Mouse (Mus musculus) neural tube, embryonic 13.5 days (tissue): ENCODE data around the gene Tpp1. TPM values are rescaled to one million over a fixed set of nuclear protein-coding genes. Genes with fewer than 3 reads are reported as not detected.

Experiments used
- ATAC-seq: fragments of 200-750 bp; cut with Nextera tagmentation; 2 replicates; pipeline ENCODE4 v1.8.0; 2017; ENCODE audit warnings: low read depth, mild to moderate bottlenecking, moderate TSS enrichment, moderate library complexity
- H3K27ac ChIP-seq: fragments of 300-500 bp; sonication (generic); replicated peaks from 2 replicates; pipeline ENCODE4 v1.5.1; 2015; ENCODE audit warnings: moderate library complexity, mild to moderate bottlenecking, inconsistent platforms
- H3K27me3 ChIP-seq: fragments of 300-500 bp; sonication (generic); 2 replicates; pipeline ENCODE4 v1.6.1; 2015; ENCODE audit warnings: mild to moderate bottlenecking, inconsistent platforms
- H3K36me3 ChIP-seq: fragments of 300-500 bp; sonication (generic); 2 replicates; pipeline ENCODE4 v1.6.1; 2015; ENCODE audit warnings: mild to moderate bottlenecking, inconsistent platforms
- H3K4me1 ChIP-seq: fragments of 300-500 bp; sonication (generic); replicated peaks from 2 replicates; pipeline ENCODE4 v1.6.1; 2015; ENCODE audit warnings: inconsistent platforms
- H3K4me2 ChIP-seq: fragments of 300-500 bp; sonication (generic); 2 replicates; pipeline ENCODE4 v1.6.1; 2015; ENCODE audit warnings: inconsistent platforms, mild to moderate bottlenecking, moderate library complexity
- H3K4me3 ChIP-seq: fragments of 300-500 bp; sonication (generic); 2 replicates; pipeline ENCODE4 v1.5.1; 2015; ENCODE audit warnings: mild to moderate bottlenecking, inconsistent platforms
- H3K9ac ChIP-seq: fragments of 300-500 bp; sonication (generic); 2 replicates; pipeline ENCODE4 v1.6.1; 2015; ENCODE audit warnings: moderate library complexity, mild to moderate bottlenecking, inconsistent platforms
- H3K9me3 ChIP-seq: fragments of 300-500 bp; sonication (generic); 2 replicates; pipeline ENCODE4 v1.6.1; 2016; ENCODE audit warnings: inconsistent platforms
- WGBS: fragments of 180-500 bp; shearing (Covaris S2); methylation state at CpG from one replicate; pipeline ENCODE4 v1.1.7; 2015; 5-methylcytosine and 5-hydroxymethylcytosine counted together
- polyA plus RNA-seq: library from polyadenylated mRNA; unstranded; fragments of >200 nt; fragmentation: Nextera tagmentation; extraction: Ambion mirVana; gene quantifications from 2 replicates; pipeline ENCODE4 v1.2.1, GENCODE M21; 2015

Tpp1 gene
- polyA plus RNA-seq, 1 experiment from 2014 or later = 49.2 TPM

DNA sequence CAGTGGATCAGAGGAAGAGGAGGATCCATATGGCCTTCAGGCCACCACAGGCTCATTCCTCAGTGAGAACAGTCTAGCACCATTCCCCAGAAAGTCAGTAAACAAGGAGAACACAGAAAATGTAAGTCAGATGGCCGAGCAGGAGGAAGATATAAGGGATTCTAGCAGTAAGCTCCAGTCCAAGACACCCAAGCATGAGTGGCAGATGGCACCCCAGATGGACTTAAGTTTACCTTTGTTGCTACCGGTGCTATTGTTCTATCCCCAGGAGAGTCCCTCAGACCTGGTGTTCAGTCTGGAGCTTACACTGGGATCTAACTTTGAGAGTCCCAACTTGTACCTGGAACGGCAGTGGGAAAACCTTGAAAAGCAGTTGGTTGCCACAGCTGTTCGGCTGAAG, 48.2 kb downstream of the Tpp1 start:
- no peak overlapping the region for H3K4me2 ChIP-seq
- H3K9me3 ChIP-seq = no peaks in the 10 kb centered on the region
- WGBS = 95% methylated on average over 4 of the region's 4 CpGs
- no peaks in the 10 kb centered on the region for H3K27me3 ChIP-seq
- no peaks in the 10 kb centered on the region for H3K36me3 ChIP-seq
- no peak for ATAC-seq
- H3K4me3 ChIP-seq = no peak overlapping the region
- H3K4me1 ChIP-seq = no peaks in the 10 kb centered on the region
- no peak overlapping the region for H3K27ac ChIP-seq
- H3K9ac ChIP-seq = no peak overlapping the region

GRCm38 (mm10) chr7:105703184-105703583, 48.9 kb downstream of the Tpp1 start:
- Histone ChIP-seq H3K4me1 (no peaks in the 10 kb centered on the region), H3K4me2 (no peak overlapping the region), H3K27me3 (no peaks in the 10 kb centered on the region), H3K27ac (no peak overlapping the region), H3K36me3 (no peaks in the 10 kb centered on the region), H3K9ac (no peak overlapping the region), H3K4me3 (no peak overlapping the region), H3K9me3 (no peaks in the 10 kb centered on the region)
- ATAC-seq = no peak
- 88% methylated on average over 16 of the region's 16 CpGs for WGBS

Other genes with a start within 250 kb of the Tpp1 start
- 62.0 and 71.4 TPM in 2 replicates for gene Smpd1, start 197.9 kb downstream of the Tpp1 start, polyA plus RNA-seq
- gene Apbb1, start 170.6 kb downstream of the Tpp1 start, polyA plus RNA-seq = 206 and 248 TPM in 2 replicates
- 0.21 and 0.26 TPM in 2 replicates for gene Hpx, start 152.1 kb downstream of the Tpp1 start, polyA plus RNA-seq
- 84.1 and 85.4 TPM in 2 replicates for gene Trim3, start 118.7 kb downstream of the Tpp1 start, polyA plus RNA-seq
- gene Timm10b, start 112.2 kb downstream of the Tpp1 start, polyA plus RNA-seq = 166 and 168 TPM in 2 replicates
- gene Arfip2, start 111.8 kb downstream of the Tpp1 start, polyA plus RNA-seq = 81.1 and 82.1 TPM in 2 replicates
- gene Gm45799, start 111.7 kb downstream of the Tpp1 start, polyA plus RNA-seq = 6.1 and 7.1 TPM in 2 replicates
- gene Dnhd1, start 101.4 kb downstream of the Tpp1 start, polyA plus RNA-seq = 1.0 and 1.2 TPM in 2 replicates
- 215 and 225 TPM in 2 replicates for gene Ilk, start 15.6 kb downstream of the Tpp1 start, polyA plus RNA-seq
- gene Rrp8, start 14.8 kb downstream of the Tpp1 start, polyA plus RNA-seq = 26.0 and 26.3 TPM in 2 replicates
- 121 TPM in 2 replicates for gene Taf10, start 7.9 kb downstream of the Tpp1 start, polyA plus RNA-seq
- gene Dchs1, start 35.4 kb upstream of the Tpp1 start, polyA plus RNA-seq = 13.5 and 14.7 TPM in 2 replicates
- 224 and 230 TPM in 2 replicates for gene Mrpl17, start 58.9 kb upstream of the Tpp1 start, polyA plus RNA-seq
- gene Gm4070, start 201.7 kb upstream of the Tpp1 start, polyA plus RNA-seq = not detected in 2 replicates